Mouse (Mus musculus): ENCODE measurements around the gene Prdx2. TPM values are rescaled to one million over a fixed set of nuclear protein-coding genes. Genes with fewer than 3 reads are reported as not detected.

Prdx2 gene
- polyA plus RNA-seq, 1 experiment from 2014 or later: 1,219 TPM

DNA sequence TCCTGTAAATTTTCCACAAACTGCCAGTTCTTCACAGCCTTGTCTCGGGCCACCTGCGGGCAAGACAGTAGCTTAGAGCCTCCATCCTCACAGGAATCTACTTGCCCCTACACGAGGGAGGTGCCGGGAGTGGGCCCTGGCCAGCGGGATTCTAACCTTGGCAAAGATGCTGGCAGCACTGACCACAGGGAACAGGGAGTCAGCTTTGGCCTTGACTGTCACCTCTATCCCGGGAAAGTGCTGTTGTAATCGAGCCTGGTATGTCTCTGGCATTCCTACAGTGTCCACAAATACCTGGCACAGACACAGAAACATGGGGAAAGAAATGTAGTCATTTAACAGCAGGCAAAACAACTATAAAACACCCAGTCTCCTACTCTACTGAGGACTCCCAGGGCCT lies 9.6 kb upstream of the Prdx2 start:
- ATAC-seq (replicated peaks; ENCODE audit: insufficient number of reproducible peaks, low FRiP score, low TSS enrichment, low read depth): no peak
- no peaks in the 10 kb centered on the region for H3K9me3 ChIP-seq (replicated peaks; ENCODE audit: control insufficient read depth, low read length)
- WGBS: 93% methylated on average over 7 of the region's 7 CpGs
- no peak overlapping the region for H3K4me3 ChIP-seq (ENCODE audit: low read depth, low read length)
- H3K27me3 ChIP-seq (ENCODE audit: control insufficient read depth, insufficient read depth, low read length): no peaks in the 10 kb centered on the region
- H3K27ac ChIP-seq (replicated peaks; ENCODE audit: low read depth, low read length): no peak overlapping the region
- H3K9ac ChIP-seq (replicated peaks; ENCODE audit: low read length): no peak overlapping the region
- no peak for DNase-seq (ENCODE audit: low spot score)
- no peaks in the 10 kb centered on the region; the same call in 1 of the 2 replicates for H3K36me3 ChIP-seq (replicated peaks; ENCODE audit: control insufficient read depth, insufficient read depth, low read depth, low read length)
- H3K4me1 ChIP-seq (ENCODE audit: control insufficient read depth, insufficient read depth, low read length): no peaks in the 10 kb centered on the region
- H3K4me2 ChIP-seq (ENCODE audit: low read depth, low read length): no peak overlapping the region

DNA sequence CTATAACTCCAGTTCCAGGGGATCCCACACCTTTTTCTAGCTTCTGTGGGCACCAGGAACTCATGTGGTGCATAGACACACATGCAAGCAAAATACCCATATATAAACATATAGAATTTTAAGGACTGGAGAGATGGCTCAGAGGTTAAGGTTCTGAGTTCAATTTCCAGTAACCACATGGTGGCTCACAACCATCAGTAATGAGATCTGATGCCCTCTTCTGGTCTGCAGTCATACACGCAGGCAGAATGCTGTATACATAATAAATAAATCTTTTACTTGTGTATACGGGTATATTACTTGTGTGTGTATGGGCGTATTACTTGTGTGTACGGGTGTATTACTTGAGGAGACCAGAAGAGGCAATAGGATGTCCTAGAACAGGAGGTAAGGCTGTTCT lies 5.4 kb upstream of the Prdx2 start:
- Histone ChIP-seq H3K4me2 (ENCODE audit: low read depth, low read length) (no peak overlapping the region), H3K9me3 (replicated peaks; ENCODE audit: control insufficient read depth, low read length) (no peaks in the 10 kb centered on the region), H3K27me3 (ENCODE audit: control insufficient read depth, insufficient read depth, low read length) (no peaks in the 10 kb centered on the region), H3K4me3 (ENCODE audit: low read depth, low read length) (peak overlapping the region; percentile 5; the same call in 1 of the 2 replicates), H3K36me3 (replicated peaks; ENCODE audit: control insufficient read depth, insufficient read depth, low read depth, low read length) (no peaks in the 10 kb centered on the region), H3K27ac (replicated peaks; ENCODE audit: low read depth, low read length) (no peak overlapping the region), H3K4me1 (ENCODE audit: control insufficient read depth, insufficient read depth, low read length) (peaks cover 2% of the 10 kb centered on the region; the same call in 1 of the 2 replicates), H3K9ac (replicated peaks; ENCODE audit: low read length) (no peak overlapping the region)
- no peak for ATAC-seq (replicated peaks; ENCODE audit: insufficient number of reproducible peaks, low FRiP score, low TSS enrichment, low read depth)
- no peak for DNase-seq (ENCODE audit: low spot score)
- WGBS: 85% methylated on average over 4 of the region's 4 CpGs

DNA sequence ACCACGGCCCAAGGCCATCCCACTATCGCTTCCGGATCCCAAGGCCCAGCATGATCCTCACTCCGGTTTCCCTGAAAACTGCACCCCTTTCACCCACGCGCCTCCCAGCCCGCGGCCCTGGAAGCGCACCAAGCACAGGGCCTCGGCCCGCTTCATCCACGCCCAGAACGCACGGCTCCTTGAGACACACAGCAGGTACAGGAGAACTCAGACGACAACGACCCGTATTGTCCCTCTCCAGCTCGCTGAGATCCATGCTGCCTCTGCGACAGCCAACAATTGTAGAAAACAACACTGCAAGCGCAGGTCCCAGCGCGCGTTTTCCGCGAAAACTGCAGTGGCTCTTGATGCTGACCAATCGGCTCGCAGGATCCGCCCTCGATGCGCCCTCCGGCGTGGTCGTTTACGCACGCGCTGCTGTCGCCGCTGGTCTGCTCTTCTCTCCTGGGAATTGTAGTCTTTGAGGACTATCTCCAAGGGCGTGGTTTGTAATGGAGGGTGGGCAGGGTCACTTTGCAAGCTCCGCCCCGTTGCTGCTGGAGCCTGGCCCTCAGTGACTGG lies 3.6 kb upstream of the Prdx2 start:
- peak; percentile 62 for ATAC-seq (replicated peaks; ENCODE audit: insufficient number of reproducible peaks, low FRiP score, low TSS enrichment, low read depth)
- peak overlapping the region; percentile 72 for H3K9ac ChIP-seq (replicated peaks; ENCODE audit: low read length)
- H3K27me3 ChIP-seq (ENCODE audit: control insufficient read depth, insufficient read depth, low read length): no peaks in the 10 kb centered on the region
- peak; percentile 97 for DNase-seq (ENCODE audit: low spot score)
- H3K4me1 ChIP-seq (ENCODE audit: control insufficient read depth, insufficient read depth, low read length): peaks cover 6% of the 10 kb centered on the region
- peak overlapping the region; percentile 85 for H3K4me2 ChIP-seq (ENCODE audit: low read depth, low read length)
- WGBS: under 1% methylated on average over 41 of the region's 41 CpGs
- H3K36me3 ChIP-seq (replicated peaks; ENCODE audit: control insufficient read depth, insufficient read depth, low read depth, low read length): no peaks in the 10 kb centered on the region; the same call in 1 of the 2 replicates
- H3K9me3 ChIP-seq (replicated peaks; ENCODE audit: control insufficient read depth, low read length): no peaks in the 10 kb centered on the region
- 0 out of 2 replicates have a peak overlapping the region, but pooled peaks have one; percentile 5 for H3K27ac ChIP-seq (replicated peaks; ENCODE audit: low read depth, low read length)
- peak overlapping the region; percentile 66 for H3K4me3 ChIP-seq (ENCODE audit: low read depth, low read length)

DNA sequence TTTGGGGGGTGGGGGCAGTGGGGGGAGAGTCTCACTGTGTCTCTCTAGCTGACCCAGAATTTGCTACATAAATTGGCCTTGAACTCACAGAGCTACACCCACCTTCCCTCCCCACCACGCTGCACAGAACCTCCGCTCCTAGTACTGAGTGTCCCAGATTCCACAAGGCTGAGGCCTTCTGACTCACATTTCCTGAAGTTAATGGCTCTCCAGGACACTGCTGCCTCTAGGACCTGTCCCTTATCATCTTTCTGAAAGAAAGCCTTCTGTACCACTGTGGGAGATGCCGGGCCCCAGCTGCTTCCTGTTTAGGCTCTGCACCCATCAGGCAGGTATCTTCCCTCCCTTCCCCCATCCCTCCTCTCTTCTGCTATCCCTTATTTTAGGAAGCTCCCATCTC lies 2.8 kb upstream of the Prdx2 start:
- Histone ChIP-seq H3K27me3 (ENCODE audit: control insufficient read depth, insufficient read depth, low read length) (no peaks in the 10 kb centered on the region), H3K4me1 (ENCODE audit: control insufficient read depth, insufficient read depth, low read length) (peaks cover 7% of the 10 kb centered on the region), H3K4me3 (ENCODE audit: low read depth, low read length) (no peak overlapping the region), H3K36me3 (replicated peaks; ENCODE audit: control insufficient read depth, insufficient read depth, low read depth, low read length) (peaks cover 3% of the 10 kb centered on the region), H3K9me3 (replicated peaks; ENCODE audit: control insufficient read depth, low read length) (no peaks in the 10 kb centered on the region), H3K4me2 (ENCODE audit: low read depth, low read length) (no peak overlapping the region), H3K27ac (replicated peaks; ENCODE audit: low read depth, low read length) (no peak overlapping the region), H3K9ac (replicated peaks; ENCODE audit: low read length) (no peak overlapping the region)
- DNase-seq (ENCODE audit: low spot score): no peak
- no peak for ATAC-seq (replicated peaks; ENCODE audit: insufficient number of reproducible peaks, low FRiP score, low TSS enrichment, low read depth)
- WGBS: 50% methylated on average over 3 of the region's 3 CpGs

DNA sequence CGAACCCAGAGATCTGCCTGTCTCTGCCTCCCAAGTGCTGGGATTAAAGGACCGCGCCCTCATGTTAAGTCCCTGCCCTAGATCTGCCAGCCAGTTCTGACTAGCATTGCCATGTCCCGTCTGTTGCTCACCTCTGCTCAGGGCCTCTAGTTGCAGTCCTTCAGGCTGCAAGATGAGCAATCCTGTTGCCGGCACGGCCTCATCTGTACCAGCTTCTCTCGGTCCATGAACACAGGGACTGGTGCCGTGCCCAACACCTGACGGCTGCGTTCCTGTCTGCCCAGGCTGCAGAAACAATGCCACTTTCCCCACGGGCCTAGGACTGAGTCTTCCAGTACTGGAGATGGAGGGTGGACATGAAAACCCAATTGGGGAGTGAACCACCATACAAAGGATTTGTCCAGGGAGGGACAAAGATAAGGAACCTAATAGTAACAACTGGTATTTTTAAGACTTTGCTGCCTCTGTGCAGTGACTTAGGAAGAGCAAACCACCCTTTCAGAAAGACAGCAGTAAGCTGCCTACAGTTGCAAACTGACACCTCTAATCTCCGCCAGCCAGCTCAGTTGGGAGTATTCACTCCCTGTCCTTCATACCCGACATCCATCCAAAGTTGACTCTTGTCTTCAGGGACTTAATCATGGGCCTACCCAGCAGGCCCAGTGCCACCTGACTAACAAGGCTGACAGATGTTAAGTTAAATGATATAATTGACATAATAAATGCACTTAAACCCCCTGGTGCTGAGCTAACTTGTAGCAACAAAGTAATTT lies 1.7 kb upstream of the Prdx2 start:
- no peak overlapping the region for H3K4me3 ChIP-seq (ENCODE audit: low read depth, low read length)
- H3K9me3 ChIP-seq (replicated peaks; ENCODE audit: control insufficient read depth, low read length): no peaks in the 10 kb centered on the region
- H3K4me2 ChIP-seq (ENCODE audit: low read depth, low read length): no peak overlapping the region
- no peak overlapping the region for H3K9ac ChIP-seq (replicated peaks; ENCODE audit: low read length)
- no peak overlapping the region for H3K27ac ChIP-seq (replicated peaks; ENCODE audit: low read depth, low read length)
- DNase-seq (ENCODE audit: low spot score) (no peak), ATAC-seq (replicated peaks; ENCODE audit: insufficient number of reproducible peaks, low FRiP score, low TSS enrichment, low read depth) (no peak)
- H3K4me1 ChIP-seq (ENCODE audit: control insufficient read depth, insufficient read depth, low read length): peaks cover 7% of the 10 kb centered on the region
- H3K27me3 ChIP-seq (ENCODE audit: control insufficient read depth, insufficient read depth, low read length): no peaks in the 10 kb centered on the region
- 87% methylated on average over 13 of the region's 13 CpGs for WGBS
- peaks cover 3% of the 10 kb centered on the region for H3K36me3 ChIP-seq (replicated peaks; ENCODE audit: control insufficient read depth, insufficient read depth, low read depth, low read length)

DNA sequence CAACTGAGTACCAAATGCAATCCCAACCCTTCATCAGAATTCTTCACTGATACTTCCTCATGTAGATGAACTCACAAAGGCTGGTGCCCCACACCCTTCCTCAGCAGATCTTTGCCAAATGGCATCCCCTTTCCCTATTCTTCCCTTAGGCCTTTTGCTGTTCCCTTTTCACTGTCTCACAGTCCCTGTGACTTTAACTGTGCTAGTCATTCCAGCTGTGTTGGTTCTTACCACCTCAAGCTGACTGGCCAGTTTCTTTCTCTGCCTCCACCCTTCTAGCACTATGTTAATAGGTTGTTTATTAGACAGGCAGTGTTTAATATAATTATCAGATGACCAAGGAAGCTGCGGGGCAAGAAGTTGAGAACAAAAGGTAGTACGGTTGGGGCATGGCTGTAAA lies 737 bp upstream of the Prdx2 start:
- H3K36me3 ChIP-seq (replicated peaks; ENCODE audit: control insufficient read depth, insufficient read depth, low read depth, low read length): peaks cover 3% of the 10 kb centered on the region
- 19% methylated on average over 2 of the region's 2 CpGs for WGBS
- no peaks in the 10 kb centered on the region for H3K9me3 ChIP-seq (replicated peaks; ENCODE audit: control insufficient read depth, low read length)
- peaks cover 7% of the 10 kb centered on the region for H3K4me1 ChIP-seq (ENCODE audit: control insufficient read depth, insufficient read depth, low read length)
- peak overlapping the region; percentile 97 for H3K9ac ChIP-seq (replicated peaks; ENCODE audit: low read length)
- H3K4me2 ChIP-seq (ENCODE audit: low read depth, low read length): peak overlapping the region; percentile 86
- peak overlapping the region; percentile 63 for H3K4me3 ChIP-seq (ENCODE audit: low read depth, low read length)
- no peak for ATAC-seq (replicated peaks; ENCODE audit: insufficient number of reproducible peaks, low FRiP score, low TSS enrichment, low read depth)
- DNase-seq (ENCODE audit: low spot score): no peak
- H3K27ac ChIP-seq (replicated peaks; ENCODE audit: low read depth, low read length): peak overlapping the region; percentile 78; the same call in 1 of the 2 replicates
- no peaks in the 10 kb centered on the region for H3K27me3 ChIP-seq (ENCODE audit: control insufficient read depth, insufficient read depth, low read length)

DNA sequence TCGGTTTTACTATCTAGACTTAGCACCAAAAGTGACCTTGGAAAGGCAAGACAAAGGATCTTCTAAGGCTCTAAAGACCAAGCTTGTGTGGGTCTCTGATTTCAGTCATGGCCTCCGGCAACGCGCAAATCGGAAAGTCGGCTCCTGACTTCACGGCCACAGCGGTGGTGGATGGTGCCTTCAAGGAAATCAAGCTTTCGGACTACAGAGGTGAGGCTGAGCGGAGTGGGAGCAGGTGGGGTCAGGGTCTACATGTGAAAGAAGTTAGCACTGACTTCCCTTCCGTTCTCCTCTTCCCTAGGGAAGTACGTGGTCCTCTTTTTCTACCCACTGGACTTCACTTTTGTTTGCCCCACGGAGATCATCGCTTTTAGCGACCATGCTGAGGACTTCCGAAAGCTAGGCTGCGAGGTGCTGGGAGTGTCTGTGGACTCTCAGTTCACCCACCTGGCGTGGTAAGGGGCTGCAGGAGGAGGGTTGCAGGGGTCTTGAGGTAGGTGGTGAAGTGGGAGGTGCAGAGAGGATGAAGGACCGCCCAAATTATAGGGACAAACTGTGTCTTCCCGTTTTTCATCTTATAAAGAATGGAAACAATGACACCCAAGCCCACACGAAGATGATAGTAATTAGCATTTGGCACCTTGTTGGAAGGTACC lies 876 bp downstream of the Prdx2 start:
- peak overlapping the region; percentile 78 for H3K27ac ChIP-seq (replicated peaks; ENCODE audit: low read depth, low read length)
- no peaks in the 10 kb centered on the region for H3K27me3 ChIP-seq (ENCODE audit: control insufficient read depth, insufficient read depth, low read length)
- peak overlapping the region; percentile 97 for H3K9ac ChIP-seq (replicated peaks; ENCODE audit: low read length)
- DNase-seq (ENCODE audit: low spot score): peak; percentile 52
- ATAC-seq (replicated peaks; ENCODE audit: insufficient number of reproducible peaks, low FRiP score, low TSS enrichment, low read depth): no peak
- peak overlapping the region; percentile 86 for H3K4me2 ChIP-seq (ENCODE audit: low read depth, low read length)
- 13% methylated on average over 21 of the region's 21 CpGs for WGBS
- H3K4me3 ChIP-seq (ENCODE audit: low read depth, low read length): peak overlapping the region; percentile 63
- peaks cover 5% of the 10 kb centered on the region for H3K4me1 ChIP-seq (ENCODE audit: control insufficient read depth, insufficient read depth, low read length)
- H3K9me3 ChIP-seq (replicated peaks; ENCODE audit: control insufficient read depth, low read length): no peaks in the 10 kb centered on the region
- H3K36me3 ChIP-seq (replicated peaks; ENCODE audit: control insufficient read depth, insufficient read depth, low read depth, low read length): peaks cover 3% of the 10 kb centered on the region

DNA sequence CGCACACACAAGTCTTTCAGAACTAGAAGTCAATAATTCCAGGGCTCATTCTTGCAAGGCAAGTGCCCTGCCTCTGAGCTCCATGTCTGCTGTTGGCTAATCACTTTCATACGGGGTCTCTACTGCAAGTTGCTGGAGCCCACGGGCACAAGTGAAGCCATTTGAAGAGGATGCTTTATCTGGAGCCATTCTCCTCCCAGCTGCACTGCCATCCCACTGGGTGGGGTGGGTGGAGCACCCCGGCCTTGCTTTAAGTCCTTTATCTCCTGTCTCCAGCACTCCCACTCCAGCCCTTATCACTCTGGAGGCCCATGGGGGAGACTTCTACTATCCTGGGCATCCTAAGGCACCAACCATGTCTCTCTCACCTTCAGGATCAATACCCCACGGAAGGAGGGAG lies 1.5 kb downstream of the Prdx2 start:
- Histone ChIP-seq H3K9ac (replicated peaks; ENCODE audit: low read length) (peak overlapping the region; percentile 97), H3K27me3 (ENCODE audit: control insufficient read depth, insufficient read depth, low read length) (no peaks in the 10 kb centered on the region), H3K4me3 (ENCODE audit: low read depth, low read length) (peak overlapping the region; percentile 63), H3K36me3 (replicated peaks; ENCODE audit: control insufficient read depth, insufficient read depth, low read depth, low read length) (peaks cover 3% of the 10 kb centered on the region), H3K4me1 (ENCODE audit: control insufficient read depth, insufficient read depth, low read length) (peaks cover 5% of the 10 kb centered on the region), H3K27ac (replicated peaks; ENCODE audit: low read depth, low read length) (no peak overlapping the region), H3K4me2 (ENCODE audit: low read depth, low read length) (peak overlapping the region; percentile 86), H3K9me3 (replicated peaks; ENCODE audit: control insufficient read depth, low read length) (no peaks in the 10 kb centered on the region)
- no peak for ATAC-seq (replicated peaks; ENCODE audit: insufficient number of reproducible peaks, low FRiP score, low TSS enrichment, low read depth)
- WGBS: 62% methylated on average over 5 of the region's 5 CpGs
- no peak for DNase-seq (ENCODE audit: low spot score)
